Mouse (Mus musculus): ENCODE measurements around the gene Pgk1.

The Pgk1 gene

GRCm38 (mm10) chrX:106219171-106220032, 32.5 kb downstream of the Pgk1 start:
- DNase-seq (ENCODE audit: low read depth) = no peak

GRCm38 (mm10) chrX:106221058-106221457, 34.2 kb downstream of the Pgk1 start, which contains the start of gene Taf9b:
Gene Taf9b, minus strand, starts transcription at chrX:106221158.
- DNase-seq (ENCODE audit: low read depth) = no peak

Data from 416B (cell line).